Mouse (Mus musculus): ENCODE measurements around the gene Itga10. TPM values are rescaled to one million over a fixed set of nuclear protein-coding genes. Genes with fewer than 3 reads are reported as not detected.

Gene Itga10
- polyA plus RNA-seq, 1 experiment from 2014 or later = 0.71 TPM

DNA sequence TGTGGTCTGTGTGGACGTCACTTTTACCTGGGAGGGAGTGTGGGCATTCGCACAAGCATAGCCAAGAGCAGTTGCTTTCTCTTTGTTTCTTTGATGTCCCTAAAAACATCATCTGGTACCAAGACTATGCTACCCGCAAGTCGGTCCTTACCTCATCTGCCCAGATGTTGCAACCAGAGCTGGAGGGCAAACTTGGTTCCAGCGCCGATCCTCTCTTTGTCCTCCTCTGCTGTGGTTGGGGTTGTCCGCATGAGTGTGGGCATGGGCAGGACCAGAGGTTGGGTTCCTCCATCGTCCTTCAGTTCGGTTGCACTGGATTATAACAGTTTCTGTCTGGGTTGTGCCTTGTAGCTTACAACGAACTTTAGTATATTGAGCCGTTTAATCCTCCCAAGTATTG, 60.8 kb downstream of the Itga10 start:
- no peak overlapping the region for H3K4me3 ChIP-seq (replicated peaks)
- H3K4me2 ChIP-seq (replicated peaks) = no peak overlapping the region
- ATAC-seq = no peak
- H3K36me3 ChIP-seq = peaks cover 63% of the 10 kb centered on the region
- no peaks in the 10 kb centered on the region for H3K9me3 ChIP-seq
- peaks cover 12% of the 10 kb centered on the region for H3K27me3 ChIP-seq
- H3K27ac ChIP-seq = no peak overlapping the region
- 91% methylated on average over 11 of the region's 11 CpGs for WGBS
- H3K9ac ChIP-seq (replicated peaks) = no peak overlapping the region
- peaks cover 9% of the 10 kb centered on the region; the same call in 1 of the 2 replicates for H3K4me1 ChIP-seq (replicated peaks)

GRCm38 (mm10) chr3:96706984-96707383, 61.6 kb downstream of the Itga10 start:
- no peak overlapping the region for H3K4me3 ChIP-seq (replicated peaks)
- no peak for ATAC-seq
- 78% methylated on average over 7 of the region's 7 CpGs for WGBS
- H3K9me3 ChIP-seq = no peaks in the 10 kb centered on the region
- peaks cover 12% of the 10 kb centered on the region for H3K27me3 ChIP-seq
- H3K9ac ChIP-seq (replicated peaks) = no peak overlapping the region
- H3K36me3 ChIP-seq = peaks cover 63% of the 10 kb centered on the region
- H3K27ac ChIP-seq = no peak overlapping the region
- H3K4me1 ChIP-seq (replicated peaks) = peaks cover 9% of the 10 kb centered on the region; the same call in 1 of the 2 replicates
- H3K4me2 ChIP-seq (replicated peaks) = no peak overlapping the region

GRCm38 (mm10) chr3:96707903-96708683, 62.7 kb downstream of the Itga10 start, which contains the start of gene Nudt17:
Gene Nudt17 (minus strand): TSS chr3:96708562.
- Histone ChIP-seq H3K4me2 (replicated peaks) (peak within 1 kb of the TSS; percentile 92), H3K27me3 (peaks cover 12% of the 10 kb centered on the region), H3K9ac (replicated peaks) (peak within 1 kb of the TSS; percentile 81), H3K9me3 (no peaks in the 10 kb centered on the region), H3K27ac (no peak within 1 kb of the TSS), H3K4me3 (replicated peaks) (peak within 1 kb of the TSS; percentile 53), H3K4me1 (replicated peaks) (peaks cover 9% of the 10 kb centered on the region; the same call in 1 of the 2 replicates), H3K36me3 (peaks cover 65% of the 10 kb centered on the region)
- ATAC-seq = peak; percentile 91
- WGBS = 5% methylated on average over 42 of the region's 42 CpGs

- 45% methylated on average over 2 of the region's 2 CpGs for WGBS
- Histone ChIP-seq H3K9me3 (no peaks in the 10 kb centered on the region), H3K9ac (replicated peaks) (no peak overlapping the region; the same call in 1 of the 2 replicates), H3K36me3 (peaks cover 65% of the 10 kb centered on the region), H3K4me3 (replicated peaks) (peak overlapping the region; percentile 53), H3K27me3 (peaks cover 12% of the 10 kb centered on the region), H3K27ac (no peak overlapping the region), H3K4me1 (replicated peaks) (peaks cover 9% of the 10 kb centered on the region; the same call in 1 of the 2 replicates), H3K4me2 (replicated peaks) (peak overlapping the region; percentile 92)
- ATAC-seq = peak; percentile 12; the same call in 1 of the 2 replicates
These were observed 63.3 kb downstream of the Itga10 start for GRCm38 (mm10) chr3:96708684-96709064.

Other genes with a start within 250 kb of the Itga10 start
- gene BC107364, start 193.3 kb upstream of the Itga10 start, polyA plus RNA-seq (2015; fragmentation: Nextera tagmentation; extraction: Ambion mirVana) = not detected in 2 replicates
- gene Hfe2, start 120.4 kb upstream of the Itga10 start, polyA plus RNA-seq (2015; fragmentation: Nextera tagmentation; extraction: Ambion mirVana) = 0.62 and 0.76 TPM in 2 replicates
- 52.2 and 57.6 TPM in 2 replicates for gene Txnip, start 87.6 kb upstream of the Itga10 start, polyA plus RNA-seq (2015; fragmentation: Nextera tagmentation; extraction: Ambion mirVana)
- 0.81 and 1.7 TPM in 2 replicates for gene Gm16253, start 68.6 kb upstream of the Itga10 start, polyA plus RNA-seq (2015; fragmentation: Nextera tagmentation; extraction: Ambion mirVana)
- 41.1 and 42.0 TPM in 2 replicates for gene Polr3gl, start 51.4 kb upstream of the Itga10 start, polyA plus RNA-seq (2015; fragmentation: Nextera tagmentation; extraction: Ambion mirVana)
- gene Ankrd34a, start 48.9 kb upstream of the Itga10 start, polyA plus RNA-seq (2015; fragmentation: Nextera tagmentation; extraction: Ambion mirVana) = 5.3 and 6.5 TPM in 2 replicates
- gene Lix1l, start 44.4 kb upstream of the Itga10 start, polyA plus RNA-seq (2015; fragmentation: Nextera tagmentation; extraction: Ambion mirVana) = 5.7 and 6.2 TPM in 2 replicates
- gene Rbm8a, start 15.7 kb upstream of the Itga10 start, polyA plus RNA-seq (2015; fragmentation: Nextera tagmentation; extraction: Ambion mirVana) = 147 TPM in 2 replicates
- 52.0 and 52.6 TPM in 2 replicates for gene Pex11b, start 10.2 kb upstream of the Itga10 start, polyA plus RNA-seq (2015; fragmentation: Nextera tagmentation; extraction: Ambion mirVana)
- gene Gm42957, start 10.1 kb upstream of the Itga10 start, polyA plus RNA-seq (2015; fragmentation: Nextera tagmentation; extraction: Ambion mirVana) = 0.15 and 0.16 TPM in 2 replicates
- 0.58 and 0.59 TPM in 2 replicates for gene Ankrd35, start 24.5 kb downstream of the Itga10 start, polyA plus RNA-seq (2015; fragmentation: Nextera tagmentation; extraction: Ambion mirVana)
- gene Pias3, start 50.8 kb downstream of the Itga10 start, polyA plus RNA-seq (2015; fragmentation: Nextera tagmentation; extraction: Ambion mirVana) = 33.9 and 36.7 TPM in 2 replicates
- 10.1 and 10.6 TPM in 2 replicates for gene Nudt17, start 63.0 kb downstream of the Itga10 start, polyA plus RNA-seq (2015; fragmentation: Nextera tagmentation; extraction: Ambion mirVana)
- 38.4 and 38.8 TPM in 2 replicates for gene Polr3c, start 82.0 kb downstream of the Itga10 start, polyA plus RNA-seq (2015; fragmentation: Nextera tagmentation; extraction: Ambion mirVana)
- 76.2 and 80.2 TPM in 2 replicates for gene Rnf115, start 82.1 kb downstream of the Itga10 start, polyA plus RNA-seq (2015; fragmentation: Nextera tagmentation; extraction: Ambion mirVana)
- 0.14 TPM in 1 of 2 replicates, not detected in the other for gene Pdzk1, start 183.7 kb downstream of the Itga10 start, polyA plus RNA-seq (2015; fragmentation: Nextera tagmentation; extraction: Ambion mirVana)
- 0.14 and 0.17 TPM in 2 replicates for gene Cd160, start 183.8 kb downstream of the Itga10 start, polyA plus RNA-seq (2015; fragmentation: Nextera tagmentation; extraction: Ambion mirVana)

All from midbrain, embryonic 13.5 days (tissue).